Mouse (Mus musculus) cerebellum, adult 9-10 months (tissue): Measurements from ENCODE around the gene Tbxas1.

Experiments used
- DNase-seq: peaks from one replicate; pipeline ENCODE4 v3.0.0; 2022

The Tbxas1 gene

GRCm38 (mm10) chr6:38875258-38876070 is at the start of gene Tbxas1:
TSS of gene Tbxas1 (plus strand) at chr6:38875404.
- peak; percentile 53 for DNase-seq

- no peak for DNase-seq
These were observed 49.3 kb upstream of the Tbxas1 start for GRCm38 (mm10) chr6:38825886-38826285.

DNA sequence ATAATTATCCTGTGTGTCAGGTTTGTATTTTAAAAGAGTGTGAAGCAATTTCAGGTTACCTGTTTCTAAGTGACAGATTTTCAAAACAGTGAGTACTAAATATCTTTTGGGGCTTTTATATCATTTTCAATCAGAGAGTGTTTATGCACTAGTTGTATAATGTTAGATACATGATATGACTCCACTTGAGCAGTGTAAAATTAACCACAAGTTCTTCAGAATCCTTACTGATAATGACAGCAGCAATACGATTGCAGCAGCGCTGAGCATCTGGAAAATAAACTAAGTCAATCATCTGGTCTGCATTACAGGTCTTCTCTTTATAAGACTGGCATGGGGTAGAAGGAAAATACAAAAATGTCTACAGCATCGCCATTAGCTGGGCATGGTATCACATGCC is 48.3 kb upstream of the Tbxas1 start:
- DNase-seq = no peak

- DNase-seq = no peak
These were observed 47.8 kb upstream of the Tbxas1 start for GRCm38 (mm10) chr6:38827435-38827834.

DNA sequence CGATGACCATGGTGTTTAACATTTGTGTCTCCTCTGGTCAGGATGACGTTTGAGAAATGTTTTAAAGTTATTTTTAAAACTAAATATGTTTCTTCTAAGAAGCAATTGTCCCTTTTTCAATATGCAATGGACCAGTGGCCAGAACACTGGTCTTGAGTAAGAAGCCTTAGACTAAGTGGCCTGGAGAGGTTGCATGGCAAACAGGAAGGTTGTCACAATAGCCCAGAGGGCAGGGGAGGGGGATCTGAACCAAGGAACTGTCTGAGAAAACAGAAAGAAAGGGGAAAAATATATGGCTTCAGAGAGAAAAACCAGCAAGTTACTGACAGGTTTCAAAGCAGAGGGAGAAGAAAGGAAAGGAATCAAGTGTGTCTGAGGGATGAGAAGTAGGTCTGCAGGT is 47.0 kb upstream of the Tbxas1 start:
- DNase-seq = no peak

GRCm38 (mm10) chr6:38829452-38829851 is 45.8 kb upstream of the Tbxas1 start:
- DNase-seq = no peak

GRCm38 (mm10) chr6:38833721-38834120 is 41.5 kb upstream of the Tbxas1 start:
- DNase-seq = no peak

DNA sequence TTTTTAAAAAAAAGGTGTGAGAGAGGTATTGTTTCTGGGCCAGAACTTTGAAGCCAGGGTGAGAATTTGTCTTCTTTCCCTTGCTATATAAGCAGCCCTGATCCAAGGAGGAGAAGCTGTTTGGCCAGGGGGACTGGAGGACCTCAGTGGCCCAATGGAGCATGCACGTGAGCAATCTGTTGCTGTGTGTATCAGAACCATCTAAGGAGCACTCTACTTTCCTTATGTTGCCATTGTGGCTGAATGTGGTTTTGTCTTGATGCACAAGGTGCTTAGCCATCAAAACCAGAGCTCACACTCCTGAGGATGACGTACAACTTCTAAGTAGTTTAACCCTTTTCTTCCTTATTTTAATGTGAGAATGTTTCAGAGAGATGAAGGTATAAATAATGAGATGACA is 40.5 kb upstream of the Tbxas1 start:
- no peak for DNase-seq

DNA sequence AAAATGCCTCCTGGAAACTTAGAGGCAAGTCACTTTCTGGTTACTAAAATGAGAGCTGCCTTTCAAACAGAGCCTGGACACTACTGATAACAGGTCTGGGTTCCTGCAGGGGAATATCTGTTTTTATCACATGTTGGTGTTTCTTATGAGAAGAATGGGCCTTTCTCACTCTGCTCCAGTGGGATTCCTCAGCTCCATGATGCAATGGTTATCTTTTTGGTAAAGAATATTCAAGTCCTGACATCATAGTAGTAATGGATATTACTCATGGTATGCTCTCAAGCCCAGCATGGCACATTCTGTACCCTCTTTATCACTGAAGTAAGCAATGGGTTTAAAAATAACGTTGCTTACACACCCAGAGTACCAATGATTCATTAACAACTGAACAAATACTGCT is 40.0 kb upstream of the Tbxas1 start:
- DNase-seq = no peak

DNA sequence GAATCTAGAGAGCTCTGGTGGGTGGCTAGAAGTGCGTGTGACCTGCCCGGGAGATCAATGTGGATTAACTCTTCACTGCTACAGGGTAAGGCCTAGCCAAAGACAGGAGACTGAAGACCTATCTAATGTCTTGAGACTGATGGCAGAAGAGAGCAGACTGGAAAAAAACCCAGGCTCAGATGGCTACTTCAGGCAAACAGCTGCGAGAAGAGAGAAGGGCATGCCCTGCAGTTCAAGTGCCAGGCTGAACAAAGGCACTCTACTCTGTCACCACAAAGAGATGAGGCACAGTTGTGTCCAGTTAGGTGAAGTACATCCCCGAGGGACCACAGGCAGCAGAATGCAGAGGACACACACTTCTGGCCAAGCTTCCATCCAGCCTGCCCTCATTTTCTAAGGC is 37.1 kb upstream of the Tbxas1 start:
- DNase-seq = no peak

- DNase-seq = no peak
These were observed 35.3 kb upstream of the Tbxas1 start for GRCm38 (mm10) chr6:38839891-38840290.

DNA sequence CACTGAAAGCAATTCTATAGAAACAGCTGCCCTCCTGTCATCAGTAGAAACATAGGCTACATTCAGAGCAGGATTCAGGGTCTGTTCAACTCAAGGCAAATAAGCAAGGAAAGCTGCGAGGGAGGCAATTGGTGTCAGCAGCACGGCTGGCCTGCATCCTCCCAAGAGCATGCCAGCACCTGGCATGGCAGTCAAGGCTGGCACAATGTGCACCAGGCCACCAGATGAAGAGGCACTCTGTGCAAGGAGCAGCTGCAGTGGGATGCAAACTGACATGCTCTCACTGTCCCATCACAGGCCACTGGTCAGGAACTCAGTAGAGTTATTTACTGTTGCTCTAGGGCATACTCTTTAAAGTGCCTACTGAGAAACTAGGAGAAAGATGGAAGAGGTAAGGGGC is 34.8 kb upstream of the Tbxas1 start:
- no peak for DNase-seq

DNA sequence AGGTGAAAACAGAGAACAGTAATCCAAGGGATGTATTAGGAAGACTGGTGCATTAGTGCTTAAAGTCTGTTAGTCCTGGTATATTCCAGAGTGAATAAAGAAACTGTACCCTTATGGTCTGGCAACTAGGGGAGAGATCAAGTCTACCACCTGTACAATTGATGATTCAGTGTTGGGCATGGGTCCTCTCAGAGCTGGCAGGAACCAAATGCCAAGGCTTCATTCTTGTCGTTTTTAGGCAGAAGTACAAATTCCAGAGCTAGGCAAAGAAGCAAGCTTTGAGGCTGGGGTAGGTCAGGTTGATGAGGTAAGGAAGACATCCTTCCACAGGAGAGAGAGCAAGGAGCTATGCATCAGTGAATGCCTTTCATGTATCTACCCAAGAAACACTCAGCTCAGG is 34.4 kb upstream of the Tbxas1 start:
- DNase-seq = no peak

DNA sequence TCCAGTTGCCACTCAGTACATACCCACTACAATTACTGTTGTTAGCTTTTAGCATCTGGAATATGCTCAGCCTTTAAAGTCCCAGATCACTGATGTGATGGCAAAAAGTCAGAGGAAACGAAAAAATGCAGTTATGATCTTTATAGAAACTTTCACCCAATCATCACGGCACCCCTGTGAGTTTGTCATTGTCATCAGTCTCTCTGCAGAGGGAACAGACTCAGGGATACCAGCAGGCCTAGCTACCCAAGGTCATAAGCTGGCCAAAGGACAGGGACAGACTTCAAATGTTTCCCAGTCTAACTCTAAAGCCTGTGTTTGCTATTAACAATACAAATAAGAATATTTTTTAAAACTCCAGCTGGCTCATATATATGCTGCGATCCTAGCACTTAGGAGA is 33.7 kb upstream of the Tbxas1 start:
- no peak for DNase-seq

- DNase-seq = no peak
These were observed 30.1 kb upstream of the Tbxas1 start for GRCm38 (mm10) chr6:38845117-38845516.

GRCm38 (mm10) chr6:38845876-38846275 is 29.3 kb upstream of the Tbxas1 start:
- DNase-seq = peak; percentile 72

GRCm38 (mm10) chr6:38846330-38847195 is 28.6 kb upstream of the Tbxas1 start:
- DNase-seq = no peak

- DNase-seq = no peak
These were observed 27.8 kb upstream of the Tbxas1 start for GRCm38 (mm10) chr6:38847447-38847846.

GRCm38 (mm10) chr6:38847958-38848910 is 27.0 kb upstream of the Tbxas1 start:
- no peak for DNase-seq

- no peak for DNase-seq
These were observed 24.4 kb upstream of the Tbxas1 start for GRCm38 (mm10) chr6:38850715-38851259.

DNA sequence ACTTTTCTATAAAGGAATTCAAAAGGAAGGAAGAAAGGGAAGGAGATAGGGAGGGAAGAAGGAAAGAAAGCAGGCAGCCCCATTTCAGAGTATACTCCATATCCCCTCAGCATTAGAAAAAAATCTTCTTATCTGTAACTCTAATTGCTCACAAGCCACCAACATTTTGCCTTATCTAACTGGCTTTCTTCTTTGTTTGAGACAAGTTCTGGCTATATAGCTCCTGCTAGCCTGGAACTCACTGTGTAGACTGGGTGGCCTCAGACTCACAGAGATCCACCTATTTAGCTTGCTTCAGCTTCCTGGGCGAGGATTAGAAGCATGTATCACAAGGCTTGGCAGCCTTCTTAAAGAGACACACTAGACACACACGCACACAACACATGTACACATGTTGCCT is 23.5 kb upstream of the Tbxas1 start:
- DNase-seq = no peak

GRCm38 (mm10) chr6:38853561-38853992 is 21.6 kb upstream of the Tbxas1 start:
- DNase-seq = peak; percentile 78

DNA sequence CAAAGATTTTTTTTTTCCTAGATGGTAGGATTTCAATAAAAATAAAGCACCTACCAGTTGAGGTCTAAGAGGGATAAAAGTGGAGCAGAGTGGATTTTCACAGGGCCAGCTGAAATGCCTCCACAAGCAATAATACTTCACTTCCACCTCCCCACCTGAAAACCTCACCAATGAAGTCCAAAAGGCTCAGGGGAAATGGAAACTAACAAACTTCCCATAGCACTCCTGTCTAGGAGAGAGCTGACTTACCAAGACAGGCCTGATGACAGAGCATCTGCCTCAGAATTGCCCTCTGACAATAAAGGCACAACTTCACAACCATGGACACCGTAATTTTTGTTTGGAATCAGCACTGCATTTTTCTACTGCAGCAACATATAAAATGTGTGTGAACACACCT is 15.4 kb upstream of the Tbxas1 start:
- no peak for DNase-seq
